Mouse (Mus musculus): ENCODE measurements at regions not wholly inside any gene's neighbourhood (a gene's known extent, or its start where the extent isn't known, plus 50 kb on each side); places are given as distances from the start of the nearest gene placed in this dataset.

DNA sequence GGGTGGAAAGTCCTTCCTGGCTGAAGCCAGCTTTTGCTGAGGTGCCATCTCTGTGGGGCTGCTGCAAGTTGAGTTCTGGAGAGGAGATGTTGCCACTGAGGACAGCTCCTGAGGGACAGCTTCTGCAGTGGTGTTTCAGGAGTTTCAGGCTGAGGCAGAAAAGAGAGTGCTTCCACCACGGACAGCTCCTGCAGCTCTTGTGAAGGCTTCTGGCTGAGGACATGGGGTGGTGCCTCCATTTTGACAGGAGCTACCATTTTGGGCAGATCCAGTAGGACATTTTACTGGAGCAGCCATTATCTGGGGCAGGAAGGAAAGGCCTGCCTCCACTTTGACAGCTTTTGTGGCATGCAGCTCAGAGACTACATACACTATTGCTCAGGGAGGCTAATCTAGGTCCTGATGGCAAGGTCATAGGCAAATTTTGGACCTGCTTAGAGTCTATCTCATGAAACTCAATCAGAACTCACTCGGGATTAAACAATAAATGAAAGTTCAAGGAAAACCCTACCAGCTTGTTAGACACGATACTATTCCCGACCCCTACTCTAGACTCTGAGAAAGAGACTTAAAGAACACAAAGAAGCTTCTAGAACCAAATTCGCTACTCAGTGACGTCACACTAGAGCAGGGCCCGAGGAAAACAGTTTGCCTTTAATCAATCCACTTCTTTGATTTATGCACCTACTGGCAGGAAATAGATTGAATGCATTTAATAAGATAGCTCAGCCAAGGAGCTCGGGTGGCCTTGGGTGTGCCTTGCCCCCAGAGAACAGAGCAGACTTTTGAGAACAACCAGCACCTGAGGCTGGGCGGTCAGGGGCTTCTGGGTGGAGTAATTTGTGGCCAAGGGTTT lies 130.7 kb downstream of the Med10 start:
- Histone ChIP-seq H3K4me1 (ENCODE audit: control insufficient read depth, insufficient read depth, low read length) (no peaks in the 10 kb centered on the region), H3K4me3 (ENCODE audit: low read depth, low read length) (no peak overlapping the region), H3K27ac (ENCODE audit: insufficient read depth, low read length) (no peak overlapping the region), H3K9ac (ENCODE audit: low read depth, poor library complexity, severe bottlenecking) (no peak overlapping the region), H3K36me3 (ENCODE audit: control insufficient read depth, insufficient read depth, low read length, poor library complexity, severe bottlenecking) (no peaks in the 10 kb centered on the region), H3K9me3 (replicated peaks; ENCODE audit: control insufficient read depth, insufficient read depth, low read length, poor library complexity, severe bottlenecking) (no peaks in the 10 kb centered on the region), H3K27me3 (ENCODE audit: control insufficient read depth, insufficient read depth, low read length, poor library complexity, severe bottlenecking) (no peaks in the 10 kb centered on the region)
- TF ChIP-seq CTCF (IDR thresholded peaks at IDR 0.05; ENCODE audit: low read depth, low read length) (no peak), POLR2A (IDR thresholded peaks at IDR 0.05; ENCODE audit: insufficient read depth, low read length) (no peak), EP300 (IDR thresholded peaks at IDR 0.05; ENCODE audit: insufficient read depth, low read depth, low read length) (no peak)

- Histone ChIP-seq H3K36me3 (ENCODE audit: control insufficient read depth, insufficient read depth, low read length, poor library complexity, severe bottlenecking) (no peaks in the 10 kb centered on the region), H3K9me3 (replicated peaks; ENCODE audit: control insufficient read depth, insufficient read depth, low read length, poor library complexity, severe bottlenecking) (no peaks in the 10 kb centered on the region), H3K4me3 (ENCODE audit: low read depth, low read length) (no peak overlapping the region), H3K27me3 (ENCODE audit: control insufficient read depth, insufficient read depth, low read length, poor library complexity, severe bottlenecking) (no peaks in the 10 kb centered on the region), H3K9ac (ENCODE audit: low read depth, poor library complexity, severe bottlenecking) (no peak overlapping the region), H3K27ac (ENCODE audit: insufficient read depth, low read length) (no peak overlapping the region), H3K4me1 (ENCODE audit: control insufficient read depth, insufficient read depth, low read length) (no peaks in the 10 kb centered on the region)
- no peak for TF ChIP-seq CTCF (IDR thresholded peaks at IDR 0.05; ENCODE audit: low read depth, low read length)
- no peak for TF ChIP-seq POLR2A (IDR thresholded peaks at IDR 0.05; ENCODE audit: insufficient read depth, low read length)
- TF ChIP-seq EP300 (IDR thresholded peaks at IDR 0.05; ENCODE audit: insufficient read depth, low read depth, low read length): no peak
These were observed 131.3 kb downstream of the Med10 start for GRCm38 (mm10) chr13:69933551-69933845.

GRCm38 (mm10) chr13:69939791-69940190 lies 137.6 kb downstream of the Med10 start:
- Histone ChIP-seq H3K4me1 (ENCODE audit: control insufficient read depth, insufficient read depth, low read length) (no peaks in the 10 kb centered on the region), H3K9me3 (replicated peaks; ENCODE audit: control insufficient read depth, insufficient read depth, low read length, poor library complexity, severe bottlenecking) (no peaks in the 10 kb centered on the region), H3K27me3 (ENCODE audit: control insufficient read depth, insufficient read depth, low read length, poor library complexity, severe bottlenecking) (no peaks in the 10 kb centered on the region), H3K9ac (ENCODE audit: low read depth, poor library complexity, severe bottlenecking) (no peak overlapping the region), H3K4me3 (ENCODE audit: low read depth, low read length) (no peak overlapping the region), H3K36me3 (ENCODE audit: control insufficient read depth, insufficient read depth, low read length, poor library complexity, severe bottlenecking) (no peaks in the 10 kb centered on the region), H3K27ac (ENCODE audit: insufficient read depth, low read length) (no peak overlapping the region)
- TF ChIP-seq CTCF (IDR thresholded peaks at IDR 0.05; ENCODE audit: low read depth, low read length): no peak
- no peak for TF ChIP-seq EP300 (IDR thresholded peaks at IDR 0.05; ENCODE audit: insufficient read depth, low read depth, low read length)

- H3K27me3 ChIP-seq (ENCODE audit: control insufficient read depth, insufficient read depth, low read length, poor library complexity, severe bottlenecking): no peaks in the 10 kb centered on the region
- no peak overlapping the region for H3K4me3 ChIP-seq (ENCODE audit: low read depth, low read length)
- no peak for TF ChIP-seq POLR2A (IDR thresholded peaks at IDR 0.05; ENCODE audit: insufficient read depth, low read length)
- TF ChIP-seq CTCF (IDR thresholded peaks at IDR 0.05; ENCODE audit: low read depth, low read length): no peak
- no peak for TF ChIP-seq EP300 (IDR thresholded peaks at IDR 0.05; ENCODE audit: insufficient read depth, low read depth, low read length)
- H3K36me3 ChIP-seq (ENCODE audit: control insufficient read depth, insufficient read depth, low read length, poor library complexity, severe bottlenecking): no peaks in the 10 kb centered on the region
- H3K4me1 ChIP-seq (ENCODE audit: control insufficient read depth, insufficient read depth, low read length): no peaks in the 10 kb centered on the region
- H3K27ac ChIP-seq (ENCODE audit: insufficient read depth, low read length): no peak overlapping the region
- no peaks in the 10 kb centered on the region for H3K9me3 ChIP-seq (replicated peaks; ENCODE audit: control insufficient read depth, insufficient read depth, low read length, poor library complexity, severe bottlenecking)
- H3K9ac ChIP-seq (ENCODE audit: low read depth, poor library complexity, severe bottlenecking): no peak overlapping the region
These were observed 142.5 kb downstream of the Med10 start for GRCm38 (mm10) chr13:69944651-69945050.

DNA sequence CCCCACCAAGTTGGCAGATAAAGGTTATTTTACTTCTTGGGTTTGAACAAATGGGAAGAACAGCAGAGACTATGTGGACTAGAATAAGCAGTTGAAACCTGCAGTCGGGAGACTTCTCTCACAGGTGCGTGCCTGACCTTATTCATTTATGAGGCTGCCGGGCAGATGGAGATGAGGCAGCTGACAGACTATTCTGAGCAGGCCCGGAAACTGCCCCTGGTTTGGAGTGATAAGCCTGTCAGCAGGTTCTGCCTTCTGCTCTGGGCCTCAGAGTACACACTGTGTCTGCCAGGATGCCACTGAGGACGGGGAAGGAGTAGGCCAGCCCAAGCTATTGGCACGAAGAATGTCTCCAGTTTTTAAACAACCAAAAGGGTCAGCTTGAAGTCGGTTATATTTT lies 144.4 kb downstream of the Med10 start:
- no peak overlapping the region for H3K9ac ChIP-seq (ENCODE audit: low read depth, poor library complexity, severe bottlenecking)
- H3K4me3 ChIP-seq (ENCODE audit: low read depth, low read length): no peak overlapping the region
- H3K27ac ChIP-seq (ENCODE audit: insufficient read depth, low read length): no peak overlapping the region
- no peaks in the 10 kb centered on the region for H3K4me1 ChIP-seq (ENCODE audit: control insufficient read depth, insufficient read depth, low read length)
- TF ChIP-seq POLR2A (IDR thresholded peaks at IDR 0.05; ENCODE audit: insufficient read depth, low read length) (no peak), EP300 (IDR thresholded peaks at IDR 0.05; ENCODE audit: insufficient read depth, low read depth, low read length) (no peak), CTCF (IDR thresholded peaks at IDR 0.05; ENCODE audit: low read depth, low read length) (no peak)
- H3K27me3 ChIP-seq (ENCODE audit: control insufficient read depth, insufficient read depth, low read length, poor library complexity, severe bottlenecking): no peaks in the 10 kb centered on the region
- no peaks in the 10 kb centered on the region for H3K36me3 ChIP-seq (ENCODE audit: control insufficient read depth, insufficient read depth, low read length, poor library complexity, severe bottlenecking)
- no peaks in the 10 kb centered on the region for H3K9me3 ChIP-seq (replicated peaks; ENCODE audit: control insufficient read depth, insufficient read depth, low read length, poor library complexity, severe bottlenecking)

DNA sequence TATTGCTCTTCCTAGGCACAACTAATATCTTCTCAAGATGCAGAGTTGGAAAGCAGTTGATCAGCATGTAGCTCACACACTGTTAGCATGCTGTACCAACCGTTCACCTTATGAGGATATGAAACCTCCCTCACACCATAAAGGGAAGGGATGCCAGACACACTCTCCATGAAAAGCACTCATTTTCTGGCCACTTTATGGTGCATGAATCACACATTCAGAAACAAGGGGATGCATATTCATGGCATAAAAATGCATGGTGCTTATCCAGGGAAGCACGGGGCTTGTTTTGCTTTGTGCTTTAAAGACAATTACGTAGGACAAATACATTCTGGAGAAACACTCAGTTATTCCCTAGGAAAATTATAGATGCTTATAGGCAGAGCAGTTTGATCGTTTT lies 149.9 kb downstream of the Med10 start:
- no peaks in the 10 kb centered on the region for H3K27me3 ChIP-seq (ENCODE audit: control insufficient read depth, insufficient read depth, low read length, poor library complexity, severe bottlenecking)
- no peaks in the 10 kb centered on the region for H3K9me3 ChIP-seq (replicated peaks; ENCODE audit: control insufficient read depth, insufficient read depth, low read length, poor library complexity, severe bottlenecking)
- TF ChIP-seq CTCF (IDR thresholded peaks at IDR 0.05; ENCODE audit: low read depth, low read length) (no peak), EP300 (IDR thresholded peaks at IDR 0.05; ENCODE audit: insufficient read depth, low read depth, low read length) (no peak), POLR2A (IDR thresholded peaks at IDR 0.05; ENCODE audit: insufficient read depth, low read length) (no peak)
- H3K4me1 ChIP-seq (ENCODE audit: control insufficient read depth, insufficient read depth, low read length): no peaks in the 10 kb centered on the region
- H3K36me3 ChIP-seq (ENCODE audit: control insufficient read depth, insufficient read depth, low read length, poor library complexity, severe bottlenecking): no peaks in the 10 kb centered on the region
- H3K9ac ChIP-seq (ENCODE audit: low read depth, poor library complexity, severe bottlenecking): no peak overlapping the region
- no peak overlapping the region for H3K4me3 ChIP-seq (ENCODE audit: low read depth, low read length)
- H3K27ac ChIP-seq (ENCODE audit: insufficient read depth, low read length): no peak overlapping the region

Data from ES-Bruce4 (cell line).